Mouse (Mus musculus): ENCODE data around the gene Tgfb2.

- TF ChIP-seq POLR2A (IDR thresholded peaks at IDR 0.05; ENCODE audit: borderline replicate concordance, extremely low read depth, insufficient read depth, insufficient read length, poor library complexity, severe bottlenecking) (no peak), CTCF (IDR thresholded peaks at IDR 0.05; ENCODE audit: borderline replicate concordance, extremely low read depth, insufficient read depth, insufficient read length) (no peak)
Observed at GRCm38 (mm10) chr1:186581114-186581513, 124.7 kb downstream of the Tgfb2 start.
